30 mouse cellular contexts compared by ENCODE assay signal in the genomic region with DNA sequence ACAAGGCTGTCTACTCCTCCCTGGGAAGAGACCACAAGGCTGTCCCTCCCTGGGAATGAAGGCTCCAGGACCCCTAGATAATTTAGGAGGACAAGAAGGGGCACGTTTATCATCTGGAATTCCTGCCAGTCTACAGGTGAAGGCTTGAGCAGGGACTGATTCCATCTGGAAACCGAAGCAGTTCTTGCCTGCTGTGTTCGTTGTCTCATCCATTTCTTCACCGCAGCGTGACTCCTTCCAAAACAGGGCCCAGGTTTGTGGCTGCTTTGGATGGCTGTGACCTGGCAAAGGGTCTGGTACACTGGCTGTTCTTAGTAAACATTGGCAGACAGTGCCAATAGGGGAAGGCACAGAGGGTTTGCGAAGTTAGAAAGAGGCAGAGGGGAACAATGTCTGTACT.
DNase-seq lines count a peak whose midpoint lies in the region; ATAC-seq and TF ChIP-seq lines count a peak whose summit lies in the region.
"Had no signal": no experiment of that assay in that cellular context is flagged by ENCODE, and none has a peak within 500 bp of the region (broad histone marks: within the 10 kb centered on the region; RNA-seq: fewer than 3 reads in every experiment).

No protein-coding gene starts in this region.

- no peaks in the 10 kb centered on the region for H3K36me3 ChIP-seq in liver, adult 2 months (ENCODE audit: control insufficient read depth, insufficient read depth, low read length)
- H3K36me3 ChIP-seq in liver, embryonic 12.5 days = no peaks in the 10 kb centered on the region
- H3K36me3 ChIP-seq in limb, embryonic 10.5 days = no peaks in the 10 kb centered on the region
- H3K36me3 ChIP-seq: embryonic facial prominence, embryonic 13.5 days; embryonic facial prominence, embryonic 15.5 days; forebrain, embryonic 10.5 days; forebrain, embryonic 12.5 days; G1E had no signal

- ATAC-seq in liver, embryonic 12.5 days = no peak
- ATAC-seq in megakaryocyte-erythroid progenitor cell, adult 5-6 weeks (replicated peaks; ENCODE audit: low FRiP score, low TSS enrichment, poor library complexity, severe bottlenecking) = no peak
- ATAC-seq: activated CD4-positive, CD25-positive, alpha-beta regulatory T cell, adult 4 months; CD4-positive, CD25-positive, alpha-beta regulatory T cell, adult 4 months; forebrain, embryonic 14.5 days; forebrain, embryonic 16.5 days; Patski had no signal

- peaks cover 6% of the 10 kb centered on the region; the same call in 1 of the 2 replicates for H3K4me1 ChIP-seq in liver, adult 2 months (ENCODE audit: control insufficient read depth, insufficient read depth, low read length)
- no peaks in the 10 kb centered on the region for H3K4me1 ChIP-seq in liver, embryonic 12.5 days
- H3K4me1 ChIP-seq in limb, embryonic 10.5 days = no peaks in the 10 kb centered on the region
- H3K4me1 ChIP-seq: embryonic facial prominence, embryonic 15.5 days; forebrain, embryonic 10.5 days; forebrain, embryonic 12.5 days had no signal

- TF ChIP-seq CTCF in liver, adult 2 months (IDR thresholded peaks at IDR 0.05; ENCODE audit: low read depth, low read length) = no peak

- H3K4me3 ChIP-seq in liver, adult 2 months (ENCODE audit: insufficient read depth, low read depth, low read length) = no peak overlapping the region
- no peak overlapping the region for H3K4me3 ChIP-seq in liver, embryonic 12.5 days
- H3K4me3 ChIP-seq in limb, embryonic 10.5 days = no peak overlapping the region
- H3K4me3 ChIP-seq: embryonic facial prominence, embryonic 13.5 days; embryonic facial prominence, embryonic 15.5 days; erythroblast, embryonic 14.5 days; forebrain, embryonic 10.5 days; forebrain, embryonic 12.5 days had no signal

- DNase-seq in liver, adult 2 months (ENCODE audit: extremely low read depth, low read depth, low spot score) = peak; percentile 50
- DNase-seq in adipocyte (ENCODE audit: low spot score) = peak; percentile 88
- peak; percentile 44 for DNase-seq in fibroblast of lung, adult 2 months (ENCODE audit: low read depth)
- no peak for DNase-seq in limb, embryonic 10.5 days (ENCODE audit: low spot score)
- DNase-seq in urinary bladder, postnatal 36 days (ENCODE audit: low spot score in 2 of 2) = no peak
- DNase-seq in thymus, postnatal 4 days = no peak
- DNase-seq: adrenal gland, postnatal 10 days; adrenal gland, postnatal 25 days; B cell, adult 2 months; cerebellum, adult 11 months; cerebellum, adult 18-20 months; cerebellum, adult 8-10 months; cerebellum, adult 9-11 months; cerebellum, postnatal 14 days; cerebellum, postnatal 36 days; embryo, embryonic 11 days had no signal

- H3K27me3 ChIP-seq in liver, adult 2 months (ENCODE audit: control insufficient read depth, insufficient read depth, low read length) = no peaks in the 10 kb centered on the region
- no peaks in the 10 kb centered on the region; the same call in 1 of the 2 replicates for H3K27me3 ChIP-seq in liver, embryonic 12.5 days (replicated peaks)
- no peaks in the 10 kb centered on the region for H3K27me3 ChIP-seq in limb, embryonic 10.5 days (ENCODE audit: low read depth, poor library complexity, severe bottlenecking)
- H3K27me3 ChIP-seq: CH12.LX; embryonic facial prominence, embryonic 13.5 days; embryonic facial prominence, embryonic 15.5 days; forebrain, embryonic 12.5 days; Patski had no signal

- TF ChIP-seq POLR2A in liver, adult 2 months (IDR thresholded peaks at IDR 0.05; ENCODE audit: extremely low read depth, insufficient read depth, low read length) = no peak

- no peaks in the 10 kb centered on the region for H3K9me3 ChIP-seq in liver, embryonic 12.5 days (replicated peaks)
- no peaks in the 10 kb centered on the region for H3K9me3 ChIP-seq in limb, embryonic 10.5 days (replicated peaks)
- H3K9me3 ChIP-seq: embryonic facial prominence, embryonic 13.5 days; embryonic facial prominence, embryonic 15.5 days; forebrain, embryonic 10.5 days; forebrain, embryonic 12.5 days; G1E had no signal

- 53% methylated on average over 6 of the region's 6 CpGs for WGBS in liver, adult 2 months
- WGBS in liver, embryonic 12.5 days (ENCODE audit: insufficient replicate concordance) = 71% methylated on average over 6 of the region's 6 CpGs
- 80% methylated on average over 6 of the region's 6 CpGs for WGBS in limb, embryonic 10.5 days

- no peak overlapping the region for H3K4me2 ChIP-seq in liver, embryonic 12.5 days
- H3K4me2 ChIP-seq: embryonic facial prominence, embryonic 13.5 days; embryonic facial prominence, embryonic 15.5 days; forebrain, embryonic 12.5 days had no signal

- H3K27ac ChIP-seq in liver, adult 2 months (replicated peaks; ENCODE audit: insufficient read depth, low read depth, low read length) = no peak overlapping the region
- H3K27ac ChIP-seq in liver, embryonic 12.5 days = no peak overlapping the region
- H3K27ac ChIP-seq in limb, embryonic 10.5 days = peak overlapping the region; percentile 4; the same call in 1 of the 2 replicates
- H3K27ac ChIP-seq: embryonic facial prominence, embryonic 13.5 days; embryonic facial prominence, embryonic 15.5 days; forebrain, embryonic 10.5 days; forebrain, embryonic 12.5 days had no signal

- no peaks in the 10 kb centered on the region for H3K79me2 ChIP-seq in liver, adult 2 months (ENCODE audit: control insufficient read depth, insufficient read depth, low read length)

- H3K9ac ChIP-seq in liver, adult 2 months (ENCODE audit: low read depth, low read length) = no peak overlapping the region
- no peak overlapping the region for H3K9ac ChIP-seq in liver, embryonic 12.5 days
- H3K9ac ChIP-seq: embryonic facial prominence, embryonic 13.5 days; embryonic facial prominence, embryonic 15.5 days; forebrain, embryonic 12.5 days had no signal

Comparison
In these comparisons a context has a peak if more than half of its experiments do, and no peak if none do; other contexts are left out.
1. DNase-seq: peak in liver, adult 2 months (single experiment), adipocyte (single experiment) and fibroblast of lung, adult 2 months (single experiment); none in limb, embryonic 10.5 days (single experiment), urinary bladder, postnatal 36 days (0 of 2) and thymus, postnatal 4 days (single experiment).